Mouse (Mus musculus): ENCODE results near the gene Mllt10.

DNA sequence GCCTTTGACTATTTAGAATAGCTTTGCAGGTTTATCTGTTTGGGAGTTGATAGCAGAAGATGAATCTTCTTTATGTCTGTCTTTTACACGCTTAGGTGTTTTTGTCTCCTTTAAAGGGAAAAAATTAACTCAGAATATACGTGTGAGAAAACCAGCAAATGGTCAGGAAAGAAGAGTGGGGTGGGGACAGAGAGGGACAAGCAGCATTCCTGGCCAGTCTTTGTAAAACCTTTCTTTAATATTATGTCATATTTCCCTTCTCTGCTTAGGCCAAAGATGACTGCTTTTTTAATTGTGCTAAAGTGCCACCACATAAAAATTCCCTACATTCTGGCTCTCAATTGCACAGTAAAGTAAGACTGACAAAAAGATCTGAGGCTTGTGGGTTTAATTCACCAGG is 4.0 kb downstream of the Mllt10 start:
- TF ChIP-seq CTCF (IDR thresholded peaks at IDR 0.05; ENCODE audit: low read depth): no peak
- TF ChIP-seq EP300 (IDR thresholded peaks at IDR 0.05; ENCODE audit: low read depth): no peak

Data from liver, embryonic 14.5 days (tissue).